Mouse (Mus musculus): ENCODE data around the gene Zfp217. TPM values are rescaled to one million over a fixed set of nuclear protein-coding genes. Genes with fewer than 3 reads are reported as not detected.

The Zfp217 gene
- polyA plus RNA-seq, 1 experiment = 5.0 TPM

- Histone ChIP-seq H3K4me2 (ENCODE audit: low read depth) (no peak overlapping the region), H3K27me3 (ENCODE audit: control insufficient read depth, insufficient read depth, insufficient read length) (no peaks in the 10 kb centered on the region), H3ac (ENCODE audit: control insufficient read depth, insufficient read length) (no peak overlapping the region), H3K79me2 (ENCODE audit: control insufficient read depth, insufficient read depth) (no peaks in the 10 kb centered on the region), H3K4me3 (no peak overlapping the region), H3K36me3 (ENCODE audit: control insufficient read depth, insufficient read depth) (no peaks in the 10 kb centered on the region)
- TF ChIP-seq POLR2AphosphoS2 (IDR thresholded peaks at IDR 0.05; ENCODE audit: insufficient read length, low read depth) = no peak
- no peak for TF ChIP-seq MYOG (IDR thresholded peaks at IDR 0.05; ENCODE audit: control insufficient read depth in 1 of 3, insufficient read depth in 1 of 3, insufficient read length in 2 of 3, low read depth in 2 of 3)
- TF ChIP-seq REST (IDR thresholded peaks at IDR 0.05; ENCODE audit: insufficient read depth, insufficient read length) = no peak
- TF ChIP-seq CEBPB (IDR thresholded peaks at IDR 0.05; ENCODE audit: insufficient read depth, poor library complexity, severe bottlenecking) = no peak
- TF ChIP-seq TCF12 (IDR thresholded peaks at IDR 0.05; ENCODE audit: insufficient read depth, poor library complexity, severe bottlenecking) = no peak
- TF ChIP-seq POLR2A (IDR thresholded peaks at IDR 0.05; ENCODE audit: insufficient read length, low read depth) = no peak
- TF ChIP-seq SRF (IDR thresholded peaks at IDR 0.05; ENCODE audit: control insufficient read depth, insufficient read length, low read depth) = no peak
- TF ChIP-seq MYOD1 (IDR thresholded peaks at IDR 0.05; ENCODE audit: control insufficient read depth in 1 of 3, insufficient read length in 2 of 3, low read depth in 2 of 3) = no peak
These were observed 16.0 kb upstream of the Zfp217 start for GRCm38 (mm10) chr2:170163671-170164462.

- Histone ChIP-seq H3K4me3 (no peak overlapping the region), H3K27me3 (ENCODE audit: control insufficient read depth, insufficient read depth, insufficient read length) (no peaks in the 10 kb centered on the region), H3K4me2 (ENCODE audit: low read depth) (peak overlapping the region; percentile 18), H3K79me2 (ENCODE audit: control insufficient read depth, insufficient read depth) (no peaks in the 10 kb centered on the region), H3K36me3 (ENCODE audit: control insufficient read depth, insufficient read depth) (no peaks in the 10 kb centered on the region), H3ac (ENCODE audit: control insufficient read depth, insufficient read length) (no peak overlapping the region)
- TF ChIP-seq MYOD1 (IDR thresholded peaks at IDR 0.05; ENCODE audit: control insufficient read depth in 1 of 3, insufficient read length in 2 of 3, low read depth in 2 of 3) = no peak
- no peak for TF ChIP-seq SRF (IDR thresholded peaks at IDR 0.05; ENCODE audit: control insufficient read depth, insufficient read length, low read depth)
- TF ChIP-seq USF1 (IDR thresholded peaks at IDR 0.05; ENCODE audit: low read depth) = no peak
- TF ChIP-seq MYOG (IDR thresholded peaks at IDR 0.05; ENCODE audit: control insufficient read depth in 1 of 3, insufficient read depth in 1 of 3, insufficient read length in 2 of 3, low read depth in 2 of 3) = no peak
- no peak for TF ChIP-seq E2F4 (IDR thresholded peaks at IDR 0.05; ENCODE audit: insufficient read depth)
These were observed 12.1 kb upstream of the Zfp217 start for GRCm38 (mm10) chr2:170159795-170160568.

GRCm38 (mm10) chr2:170158987-170159386, 11.1 kb upstream of the Zfp217 start:
- no peak for TF ChIP-seq TCF3 (IDR thresholded peaks at IDR 0.05; ENCODE audit: insufficient read length, low read depth)
- TF ChIP-seq MAX (IDR thresholded peaks at IDR 0.05; ENCODE audit: low read depth) = no peak
- TF ChIP-seq MYOD1 (IDR thresholded peaks at IDR 0.05; ENCODE audit: control insufficient read depth in 1 of 3, insufficient read length in 2 of 3, low read depth in 2 of 3) = no peak
- TF ChIP-seq POLR2A (IDR thresholded peaks at IDR 0.05; ENCODE audit: insufficient read length, low read depth) = no peak
- no peak for TF ChIP-seq CEBPB (IDR thresholded peaks at IDR 0.05; ENCODE audit: insufficient read depth, poor library complexity, severe bottlenecking)
- TF ChIP-seq REST (IDR thresholded peaks at IDR 0.05; ENCODE audit: insufficient read depth, insufficient read length) = no peak
- no peak for TF ChIP-seq SRF (IDR thresholded peaks at IDR 0.05; ENCODE audit: control insufficient read depth, insufficient read length, low read depth)
- no peak for TF ChIP-seq E2F4 (IDR thresholded peaks at IDR 0.05; ENCODE audit: insufficient read depth)
- no peak for TF ChIP-seq POLR2AphosphoS2 (IDR thresholded peaks at IDR 0.05; ENCODE audit: insufficient read length, low read depth)
- no peak for TF ChIP-seq MYOG (IDR thresholded peaks at IDR 0.05; ENCODE audit: control insufficient read depth in 1 of 3, insufficient read depth in 1 of 3, insufficient read length in 2 of 3, low read depth in 2 of 3)
- no peak for TF ChIP-seq TCF12 (IDR thresholded peaks at IDR 0.05; ENCODE audit: insufficient read depth, poor library complexity, severe bottlenecking)
- TF ChIP-seq USF1 (IDR thresholded peaks at IDR 0.05; ENCODE audit: low read depth) = no peak
- H3K79me2 ChIP-seq (ENCODE audit: control insufficient read depth, insufficient read depth) = no peaks in the 10 kb centered on the region
- no peak overlapping the region for H3K4me2 ChIP-seq (ENCODE audit: low read depth)
- no peaks in the 10 kb centered on the region for H3K27me3 ChIP-seq (ENCODE audit: control insufficient read depth, insufficient read depth, insufficient read length)
- H3ac ChIP-seq (ENCODE audit: control insufficient read depth, insufficient read length) = no peak overlapping the region
- H3K4me3 ChIP-seq = no peak overlapping the region
- no peaks in the 10 kb centered on the region for H3K36me3 ChIP-seq (ENCODE audit: control insufficient read depth, insufficient read depth)

DNA sequence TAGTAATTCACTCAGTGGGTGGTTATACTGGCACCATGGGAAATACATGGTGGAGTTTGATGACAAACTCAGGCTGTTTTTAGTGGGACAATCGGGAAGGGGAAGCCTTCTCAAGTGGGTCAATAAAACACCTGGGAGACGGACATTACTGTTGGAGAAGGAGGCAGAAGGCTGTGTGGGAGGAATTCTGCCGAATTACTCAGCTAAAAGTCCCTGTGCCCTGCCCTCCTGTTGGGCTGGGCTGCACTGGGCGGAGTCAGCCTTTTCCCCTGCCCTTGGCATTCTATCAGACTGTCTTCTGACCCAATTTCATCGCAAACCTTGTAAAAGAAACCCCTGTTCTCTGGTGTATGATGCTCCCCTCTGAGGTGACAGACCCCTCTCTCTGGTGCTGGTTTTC, 10.3 kb upstream of the Zfp217 start:
- Histone ChIP-seq H3K27me3 (ENCODE audit: control insufficient read depth, insufficient read depth, insufficient read length) (no peaks in the 10 kb centered on the region), H3K36me3 (ENCODE audit: control insufficient read depth, insufficient read depth) (no peaks in the 10 kb centered on the region), H3K4me2 (ENCODE audit: low read depth) (peak overlapping the region; percentile 79), H3ac (ENCODE audit: control insufficient read depth, insufficient read length) (no peak overlapping the region), H3K4me3 (no peak overlapping the region), H3K79me2 (ENCODE audit: control insufficient read depth, insufficient read depth) (no peaks in the 10 kb centered on the region)
- TF ChIP-seq REST (IDR thresholded peaks at IDR 0.05; ENCODE audit: insufficient read depth, insufficient read length) = no peak
- peak; percentile 31 for TF ChIP-seq POLR2A (IDR thresholded peaks at IDR 0.05; ENCODE audit: insufficient read length, low read depth)
- TF ChIP-seq POLR2AphosphoS2 (IDR thresholded peaks at IDR 0.05; ENCODE audit: insufficient read length, low read depth) = peak; percentile 17
